Mouse (Mus musculus): ENCODE measurements at regions not wholly inside any gene's neighbourhood (a gene's known extent, or its start where the extent isn't known, plus 50 kb on each side); places are given as distances from the start of the nearest gene placed in this dataset.
A peak's percentile ranks its signal among the peaks of the same experiment; 100 is the strongest.
"Not testable (repeated sequence)": the region's sequence is repeated elsewhere in the genome, so short reads cannot be mapped to it uniquely, and the experiment has no call there.

DNA sequence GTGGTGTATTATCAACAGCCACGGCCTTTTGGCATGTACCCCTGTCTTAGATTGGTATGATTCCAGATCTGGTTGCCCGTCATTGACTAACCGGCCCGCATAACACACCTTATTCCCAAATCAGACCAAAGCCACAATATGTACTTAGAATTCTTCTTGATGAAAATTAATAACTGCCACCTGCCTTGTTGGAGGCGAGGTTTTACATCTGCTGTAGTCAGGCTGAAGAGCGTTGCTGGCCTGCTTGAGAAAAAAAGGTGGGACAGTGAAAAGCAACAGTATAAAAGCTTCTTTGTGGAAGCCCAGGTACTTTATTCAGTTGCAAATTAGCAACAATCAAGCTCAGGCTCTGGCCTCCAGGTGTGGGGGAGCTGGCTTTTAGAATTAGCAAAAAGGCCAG lies 223.6 kb upstream of the Car8 start:
- H3K4me2 ChIP-seq (ENCODE audit: low read depth, low read length, poor library complexity, severe bottlenecking); H3K9ac ChIP-seq (replicated peaks; ENCODE audit: low read length, poor library complexity, severe bottlenecking); H3K4me3 ChIP-seq (ENCODE audit: low read depth, low read length); H3K36me3 ChIP-seq (ENCODE audit: insufficient read depth, low read length); H3K9me3 ChIP-seq (ENCODE audit: low read length); H3K27ac ChIP-seq (ENCODE audit: low read depth, low read length); H3K27me3 ChIP-seq (ENCODE audit: insufficient read depth, low read length); H3K4me1 ChIP-seq (ENCODE audit: insufficient read depth, low read length); DNase-seq (ENCODE audit: low spot score); ATAC-seq (ENCODE audit: low FRiP score): not testable (repeated sequence)
- WGBS = 94% methylated on average over 6 of the region's 6 CpGs

GRCm38 (mm10) chr4:8454346-8454745 lies 215.5 kb upstream of the Car8 start:
- no peak for TF ChIP-seq CTCF (IDR thresholded peaks at IDR 0.05)
- ATAC-seq (ENCODE audit: low FRiP score) (no peak), DNase-seq (ENCODE audit: low spot score) (no peak)
- H3K27ac ChIP-seq (ENCODE audit: low read depth, low read length) = no peak overlapping the region
- no peaks in the 10 kb centered on the region for H3K4me1 ChIP-seq (ENCODE audit: insufficient read depth, low read length)
- no peaks in the 10 kb centered on the region for H3K9me3 ChIP-seq (ENCODE audit: low read length)
- WGBS = 88% methylated on average over 2 of the region's 2 CpGs
- H3K4me2 ChIP-seq (ENCODE audit: low read depth, low read length, poor library complexity, severe bottlenecking) = no peak overlapping the region
- no peak overlapping the region for H3K9ac ChIP-seq (replicated peaks; ENCODE audit: low read length, poor library complexity, severe bottlenecking)
- no peak overlapping the region for H3K4me3 ChIP-seq (ENCODE audit: low read depth, low read length)
- no peaks in the 10 kb centered on the region for H3K36me3 ChIP-seq (ENCODE audit: insufficient read depth, low read length)
- no peaks in the 10 kb centered on the region for H3K27me3 ChIP-seq (ENCODE audit: insufficient read depth, low read length)

GRCm38 (mm10) chr4:8432393-8432792 lies 193.6 kb upstream of the Car8 start:
- peak; percentile 68 for TF ChIP-seq CTCF (IDR thresholded peaks at IDR 0.05)
- no peak overlapping the region for H3K9ac ChIP-seq (replicated peaks; ENCODE audit: low read length, poor library complexity, severe bottlenecking)
- DNase-seq (ENCODE audit: low spot score) = peak; percentile 57
- H3K4me3 ChIP-seq (ENCODE audit: low read depth, low read length) = no peak overlapping the region
- ATAC-seq (ENCODE audit: low FRiP score) = no peak
- no peaks in the 10 kb centered on the region for H3K9me3 ChIP-seq (ENCODE audit: low read length)
- 47% methylated on average over 2 of the region's 2 CpGs for WGBS
- no peak overlapping the region for H3K27ac ChIP-seq (ENCODE audit: low read depth, low read length)
- no peaks in the 10 kb centered on the region for H3K36me3 ChIP-seq (ENCODE audit: insufficient read depth, low read length)
- H3K4me1 ChIP-seq (ENCODE audit: insufficient read depth, low read length) = no peaks in the 10 kb centered on the region
- no peaks in the 10 kb centered on the region for H3K27me3 ChIP-seq (ENCODE audit: insufficient read depth, low read length)
- no peak overlapping the region for H3K4me2 ChIP-seq (ENCODE audit: low read depth, low read length, poor library complexity, severe bottlenecking)

- Histone ChIP-seq H3K27ac (ENCODE audit: low read depth, low read length) (no peak overlapping the region), H3K9me3 (ENCODE audit: low read length) (no peaks in the 10 kb centered on the region), H3K9ac (replicated peaks; ENCODE audit: low read length, poor library complexity, severe bottlenecking) (no peak overlapping the region), H3K4me3 (ENCODE audit: low read depth, low read length) (no peak overlapping the region), H3K27me3 (ENCODE audit: insufficient read depth, low read length) (no peaks in the 10 kb centered on the region), H3K4me1 (ENCODE audit: insufficient read depth, low read length) (no peaks in the 10 kb centered on the region), H3K4me2 (ENCODE audit: low read depth, low read length, poor library complexity, severe bottlenecking) (no peak overlapping the region), H3K36me3 (ENCODE audit: insufficient read depth, low read length) (no peaks in the 10 kb centered on the region)
- TF ChIP-seq CTCF (IDR thresholded peaks at IDR 0.05) = no peak
- WGBS = 20% methylated on average over 1 of the region's 1 CpGs
- no peak for DNase-seq (ENCODE audit: low spot score)
- no peak for ATAC-seq (ENCODE audit: low FRiP score)
Observed at GRCm38 (mm10) chr4:8431032-8431332, 192.1 kb upstream of the Car8 start.

DNA sequence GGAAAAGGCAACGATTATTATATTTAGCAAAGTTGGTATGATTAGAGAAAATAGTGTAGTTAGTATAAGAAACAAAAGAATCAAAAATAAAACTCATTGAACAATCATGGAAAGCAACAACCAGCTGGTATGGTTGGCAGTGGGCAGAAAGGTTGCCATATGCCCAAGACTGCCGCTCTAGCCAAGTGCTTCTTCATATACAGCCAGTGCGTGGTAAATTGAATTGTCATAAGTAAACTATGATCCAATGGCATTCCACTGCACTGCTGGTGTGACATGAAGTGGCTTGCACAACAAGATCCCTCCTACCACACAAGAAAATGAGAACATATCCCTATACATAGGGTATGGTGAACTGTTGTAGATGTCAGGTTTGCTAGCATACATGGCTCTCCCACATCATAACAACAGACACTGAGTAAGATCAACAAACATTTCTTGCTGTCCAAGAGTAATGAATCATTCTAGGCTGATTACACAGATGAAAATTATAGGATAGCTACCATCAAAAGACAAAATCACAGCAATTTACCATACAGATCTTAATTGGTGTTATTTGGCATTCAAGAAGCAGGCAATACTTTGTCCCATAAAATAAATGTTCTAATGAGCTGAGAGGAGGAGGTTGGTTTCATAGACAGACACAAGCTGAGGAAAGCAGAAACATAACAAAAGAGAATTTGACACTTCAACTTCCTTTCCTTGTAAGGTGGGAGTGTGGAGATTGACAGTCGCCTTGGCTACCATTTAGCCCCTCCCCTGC lies 191.6 kb upstream of the Car8 start:
- Histone ChIP-seq H3K4me2 (ENCODE audit: low read depth, low read length, poor library complexity, severe bottlenecking) (no peak overlapping the region), H3K9ac (replicated peaks; ENCODE audit: low read length, poor library complexity, severe bottlenecking) (no peak overlapping the region), H3K4me3 (ENCODE audit: low read depth, low read length) (no peak overlapping the region), H3K27me3 (ENCODE audit: insufficient read depth, low read length) (no peaks in the 10 kb centered on the region), H3K36me3 (ENCODE audit: insufficient read depth, low read length) (no peaks in the 10 kb centered on the region), H3K4me1 (ENCODE audit: insufficient read depth, low read length) (no peaks in the 10 kb centered on the region), H3K9me3 (ENCODE audit: low read length) (no peaks in the 10 kb centered on the region), H3K27ac (ENCODE audit: low read depth, low read length) (no peak overlapping the region)
- no peak for TF ChIP-seq CTCF (IDR thresholded peaks at IDR 0.05)
- 79% methylated on average over 4 of the region's 4 CpGs for WGBS
- ATAC-seq (ENCODE audit: low FRiP score) = no peak
- no peak for DNase-seq (ENCODE audit: low spot score)

- ATAC-seq (ENCODE audit: low FRiP score) (no peak), DNase-seq (ENCODE audit: low spot score) (no peak)
- WGBS = 49% methylated on average over 5 of the region's 5 CpGs
- TF ChIP-seq CTCF (IDR thresholded peaks at IDR 0.05) = no peak
- H3K4me1 ChIP-seq (ENCODE audit: insufficient read depth, low read length) = no peaks in the 10 kb centered on the region
- H3K27ac ChIP-seq (ENCODE audit: low read depth, low read length) = no peak overlapping the region
- no peak overlapping the region for H3K9ac ChIP-seq (replicated peaks; ENCODE audit: low read length, poor library complexity, severe bottlenecking)
- no peaks in the 10 kb centered on the region for H3K36me3 ChIP-seq (ENCODE audit: insufficient read depth, low read length)
- H3K4me2 ChIP-seq (ENCODE audit: low read depth, low read length, poor library complexity, severe bottlenecking) = no peak overlapping the region
- H3K9me3 ChIP-seq (ENCODE audit: low read length) = no peaks in the 10 kb centered on the region
- H3K27me3 ChIP-seq (ENCODE audit: insufficient read depth, low read length) = no peaks in the 10 kb centered on the region
- H3K4me3 ChIP-seq (ENCODE audit: low read depth, low read length) = no peak overlapping the region
Observed at GRCm38 (mm10) chr4:8429771-8430170, 190.9 kb upstream of the Car8 start.

Data from midbrain, postnatal 0 days (tissue).